Mouse (Mus musculus): Measurements from ENCODE around the gene Gzma.

The Gzma gene

DNA sequence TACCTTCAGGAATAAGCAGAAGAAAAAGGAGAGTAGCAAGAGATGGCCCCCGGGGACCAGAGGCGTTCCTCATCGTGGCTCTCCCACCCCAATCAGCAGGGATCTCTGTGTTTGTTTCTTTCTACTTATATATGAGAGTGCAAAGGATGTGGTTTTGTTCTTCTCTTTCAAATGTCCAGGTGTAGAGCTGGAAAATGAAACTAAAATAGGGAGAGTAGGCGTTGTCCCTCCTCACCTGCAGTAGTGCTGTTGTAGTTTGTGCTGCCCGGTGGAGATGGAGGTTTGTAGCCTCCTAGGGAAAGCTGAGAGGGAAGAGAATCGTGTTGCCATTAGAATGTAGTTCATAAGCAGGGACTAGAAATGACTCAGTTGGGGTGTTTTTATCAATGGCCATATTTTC, at the start of gene Gzma:
Gene Gzma (minus strand): TSS at position 103 of the 400 bp plus-strand sequence.
- no peak for DNase-seq (ENCODE audit: low spot score)

DNA sequence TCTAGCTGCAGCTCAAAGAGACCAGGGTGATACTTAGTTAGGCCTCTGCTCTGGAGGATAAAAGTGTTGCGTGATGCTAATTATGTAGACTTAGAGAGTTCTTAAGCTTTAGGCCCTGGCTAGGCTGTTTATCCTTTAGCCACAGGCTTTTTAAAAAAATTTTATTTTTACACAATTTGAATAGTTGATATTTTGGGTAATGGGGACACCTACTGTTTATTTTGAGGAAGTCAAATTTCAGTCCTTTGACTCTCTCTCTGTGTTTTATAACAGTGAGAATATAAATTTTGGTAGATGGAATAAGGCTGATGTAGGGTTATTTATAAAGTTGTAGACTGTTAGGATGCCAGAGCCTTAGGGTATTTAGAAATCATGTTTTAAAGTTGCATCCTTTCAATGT, 38.8 kb upstream of the Gzma start:
- DNase-seq (ENCODE audit: low spot score): no peak

DNA sequence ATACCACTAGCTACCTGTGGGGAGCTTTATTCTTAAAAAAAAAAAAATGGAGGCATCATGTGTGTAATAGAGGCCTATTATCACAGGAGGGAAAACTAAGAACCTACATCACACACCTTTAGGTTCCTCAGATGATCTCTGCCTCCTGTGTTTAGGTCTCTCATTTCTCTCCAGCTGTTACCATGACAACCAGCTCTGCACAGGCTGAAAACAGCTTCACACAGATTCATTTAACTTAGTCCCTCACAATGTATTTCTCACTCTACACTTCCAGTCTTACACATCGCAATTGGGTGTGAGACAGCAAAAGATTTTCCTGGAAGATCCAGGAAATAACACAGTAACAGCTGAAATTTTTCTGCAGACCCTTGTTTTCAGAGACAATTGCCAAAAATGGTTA, 29.2 kb upstream of the Gzma start:
- no peak for DNase-seq (ENCODE audit: low spot score)

DNA sequence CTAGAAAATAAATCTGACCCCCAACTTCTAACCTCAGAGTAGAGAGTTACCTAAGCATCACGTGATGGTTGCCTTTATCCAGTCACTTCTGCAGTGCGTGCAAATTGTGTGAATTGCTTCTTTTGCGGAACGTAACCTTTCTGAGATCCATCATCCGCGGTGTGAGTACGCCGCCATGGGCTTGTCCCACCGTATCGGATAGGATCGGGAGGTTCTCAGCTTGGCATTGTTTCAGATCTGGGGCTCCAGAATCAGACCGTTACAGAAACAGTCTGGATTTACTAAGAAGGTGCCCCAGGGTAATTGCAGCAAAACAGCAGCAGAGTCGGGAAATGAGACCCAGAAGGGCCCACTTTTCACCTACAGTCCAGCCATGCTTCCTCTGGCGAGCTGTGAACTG, 20.5 kb upstream of the Gzma start:
- no peak for DNase-seq (ENCODE audit: low spot score)

DNA sequence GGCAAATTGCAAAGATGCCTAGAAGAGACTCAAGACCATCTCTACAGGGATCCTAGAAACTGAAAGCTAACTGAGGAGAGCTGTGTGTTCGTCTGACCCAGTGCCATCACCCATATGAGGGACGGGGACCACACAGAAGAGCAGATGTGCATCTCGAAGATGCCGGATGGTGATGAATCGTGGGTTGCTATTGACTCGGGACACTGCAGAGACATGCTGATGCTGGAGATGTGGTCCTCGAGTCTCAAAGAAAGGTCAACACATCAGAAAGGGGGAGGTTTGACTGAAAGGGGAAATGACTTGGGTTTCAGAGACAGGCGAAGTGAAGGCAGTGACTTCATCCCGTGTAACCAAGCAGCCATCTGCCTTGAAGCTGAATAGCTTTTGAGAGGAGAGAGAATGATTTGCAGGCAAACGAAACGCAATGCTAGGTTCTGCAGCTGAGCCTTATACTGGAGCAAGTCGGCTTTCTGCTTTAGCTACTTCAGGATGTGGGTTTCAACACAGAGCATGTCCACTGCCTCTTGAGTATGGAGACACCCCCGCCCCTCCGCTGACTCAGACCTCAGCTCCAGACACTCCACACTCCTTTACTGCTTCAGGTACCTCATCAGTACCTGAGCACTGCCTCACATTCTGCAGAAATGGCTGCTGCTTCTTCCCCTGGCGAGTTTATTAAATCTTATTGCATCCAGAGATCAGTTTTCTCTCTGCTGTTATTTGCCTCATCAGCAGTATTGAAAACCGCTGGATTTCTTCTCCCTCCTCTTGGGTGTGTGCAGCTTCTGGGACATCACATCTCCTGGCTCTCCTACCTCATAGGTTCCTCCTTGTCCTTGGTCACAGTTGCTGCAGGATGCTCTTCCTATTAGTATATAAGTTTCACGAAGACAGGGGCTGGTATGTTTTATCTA, 19.8 kb upstream of the Gzma start:
- no peak for DNase-seq (ENCODE audit: low spot score)

DNA sequence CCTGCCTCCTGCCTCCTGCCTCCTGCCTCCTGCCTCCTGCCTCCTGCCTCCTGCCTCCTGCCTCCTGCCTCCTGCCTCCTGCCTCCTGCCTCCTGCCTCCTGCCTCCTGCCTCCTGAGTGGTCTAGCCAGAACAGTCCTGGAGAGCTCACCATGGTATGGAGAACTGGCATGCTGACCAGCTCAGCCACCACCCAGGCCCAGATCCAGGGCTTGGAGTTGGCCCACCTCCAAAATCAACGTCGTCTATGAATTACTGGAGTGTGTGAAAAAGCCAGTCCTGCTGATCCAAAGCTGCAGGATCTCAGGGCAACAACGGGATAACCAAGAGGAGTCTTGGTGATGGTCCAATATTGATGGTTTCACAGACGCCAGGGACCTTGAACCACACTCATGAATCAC, 18.2 kb upstream of the Gzma start:
- DNase-seq (ENCODE audit: low spot score): no peak

DNA sequence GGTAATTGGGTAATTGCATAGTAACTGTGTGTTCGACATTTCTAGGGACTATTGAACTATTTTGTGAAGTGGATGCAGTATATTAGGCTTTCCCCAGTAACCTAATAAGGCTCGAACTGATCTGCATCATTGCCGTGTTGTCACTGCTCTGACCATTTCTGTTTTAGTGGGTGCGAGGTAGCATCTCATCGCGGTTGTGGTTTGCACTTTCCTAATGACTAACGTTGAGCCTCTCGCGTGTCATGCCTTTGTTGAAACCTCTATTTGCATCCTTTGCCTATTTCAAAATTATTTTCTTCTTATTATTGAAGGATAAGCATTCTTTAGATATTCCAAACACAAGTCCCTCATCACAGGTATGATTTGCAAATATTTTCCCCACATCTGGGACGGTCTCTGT, 4.0 kb upstream of the Gzma start:
- DNase-seq (ENCODE audit: low spot score): no peak

DNA sequence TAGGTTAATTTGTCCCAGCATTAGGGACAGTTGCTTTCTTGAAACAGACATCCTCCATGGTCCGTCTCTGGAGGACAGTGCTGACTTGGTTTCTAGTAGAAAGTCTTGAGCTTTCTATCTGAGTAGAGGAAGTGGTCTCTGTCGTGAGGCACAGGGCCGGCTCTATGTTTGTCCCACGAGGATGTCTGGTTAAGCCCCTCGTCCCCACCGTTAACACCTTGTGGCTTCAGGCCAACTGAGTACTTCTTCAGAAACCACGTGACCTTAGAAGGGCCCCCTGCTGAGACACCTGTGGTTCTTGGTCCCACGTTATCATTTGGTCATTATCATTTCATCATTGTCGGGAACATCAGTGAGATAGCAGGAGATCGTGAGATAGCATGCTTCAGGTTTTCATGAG, 1.0 kb upstream of the Gzma start:
- no peak for DNase-seq (ENCODE audit: low spot score)

DNA sequence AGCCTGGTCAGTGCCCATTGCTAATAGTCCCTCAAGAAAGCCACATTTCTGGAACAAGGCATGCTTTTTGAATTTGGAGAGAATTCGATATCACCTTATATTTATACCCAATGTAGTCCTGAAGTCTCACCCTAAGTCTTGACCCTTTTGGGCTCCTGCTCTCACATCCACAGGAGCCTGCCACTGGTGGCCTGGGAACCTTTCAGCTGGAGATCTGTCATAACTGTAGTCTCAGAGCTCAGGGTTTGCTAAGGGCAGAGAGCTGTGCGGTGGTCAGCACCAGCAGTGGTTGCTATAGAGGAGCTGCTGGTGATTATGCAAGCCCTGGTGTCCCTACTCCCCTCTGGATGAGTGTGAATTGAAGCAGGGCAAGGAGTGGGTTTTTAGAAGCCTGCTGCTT, 2.4 kb downstream of the Gzma start:
- DNase-seq (ENCODE audit: low spot score): no peak

DNA sequence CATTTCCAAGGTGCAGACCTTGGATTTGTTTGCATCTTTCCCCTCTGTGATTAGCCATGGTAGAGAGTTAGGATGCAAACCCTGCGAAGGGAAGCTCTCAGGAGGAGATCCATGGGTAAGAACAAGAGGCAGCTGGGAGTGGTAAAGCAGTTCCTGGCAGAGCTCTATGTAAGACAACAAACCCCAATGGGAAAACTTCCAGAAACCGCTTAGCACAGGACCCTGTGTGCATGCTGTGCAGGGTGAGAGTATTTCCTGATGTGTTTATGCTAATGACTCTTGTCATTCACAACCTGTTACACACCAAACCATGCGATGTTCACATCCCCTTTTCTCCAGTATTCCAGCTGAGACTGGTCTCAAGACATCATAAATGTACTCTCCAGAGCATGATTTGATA, 3.8 kb downstream of the Gzma start:
- no peak for DNase-seq (ENCODE audit: low spot score)

DNA sequence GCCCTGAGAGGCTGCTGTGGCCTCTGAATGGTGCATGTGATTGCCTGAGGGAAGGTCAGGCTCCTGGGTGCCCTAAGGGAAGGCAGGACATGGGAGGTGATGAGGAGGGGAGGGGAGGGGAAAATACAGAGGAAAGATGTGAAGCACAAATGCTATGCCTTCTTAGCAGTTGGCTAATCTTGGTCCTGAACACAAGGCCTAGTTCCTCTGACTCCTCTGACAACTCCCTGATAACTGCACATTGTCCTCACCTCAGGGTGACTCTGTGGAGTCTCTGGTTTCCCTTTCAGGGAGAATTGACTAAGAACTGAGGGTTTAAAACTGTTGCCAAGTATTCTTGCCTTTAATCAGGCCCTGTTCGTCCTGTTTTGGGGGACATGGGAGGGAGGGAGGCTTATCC, 6.2 kb downstream of the Gzma start:
- no peak for DNase-seq (ENCODE audit: low spot score)

DNA sequence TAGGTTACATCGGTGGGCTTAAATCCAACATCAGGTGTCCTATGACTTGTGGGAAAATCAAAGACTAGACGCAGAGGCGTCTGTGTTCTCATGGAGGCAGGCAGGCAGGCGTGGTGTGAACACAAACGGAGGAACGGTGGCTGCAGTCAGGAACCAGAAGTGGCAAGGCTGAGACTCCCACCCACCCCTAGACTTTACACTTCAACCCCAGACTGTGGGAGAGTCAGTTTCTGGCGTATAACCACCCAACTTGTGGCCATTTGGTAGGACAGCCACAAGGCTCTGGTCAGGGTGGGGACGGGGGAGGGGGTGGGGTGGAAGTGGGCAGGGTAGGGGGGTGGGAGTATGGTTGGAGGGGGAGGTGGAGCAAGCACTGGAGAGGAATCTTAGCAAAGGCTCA, 10.3 kb downstream of the Gzma start:
- DNase-seq (ENCODE audit: low spot score): no peak

DNA sequence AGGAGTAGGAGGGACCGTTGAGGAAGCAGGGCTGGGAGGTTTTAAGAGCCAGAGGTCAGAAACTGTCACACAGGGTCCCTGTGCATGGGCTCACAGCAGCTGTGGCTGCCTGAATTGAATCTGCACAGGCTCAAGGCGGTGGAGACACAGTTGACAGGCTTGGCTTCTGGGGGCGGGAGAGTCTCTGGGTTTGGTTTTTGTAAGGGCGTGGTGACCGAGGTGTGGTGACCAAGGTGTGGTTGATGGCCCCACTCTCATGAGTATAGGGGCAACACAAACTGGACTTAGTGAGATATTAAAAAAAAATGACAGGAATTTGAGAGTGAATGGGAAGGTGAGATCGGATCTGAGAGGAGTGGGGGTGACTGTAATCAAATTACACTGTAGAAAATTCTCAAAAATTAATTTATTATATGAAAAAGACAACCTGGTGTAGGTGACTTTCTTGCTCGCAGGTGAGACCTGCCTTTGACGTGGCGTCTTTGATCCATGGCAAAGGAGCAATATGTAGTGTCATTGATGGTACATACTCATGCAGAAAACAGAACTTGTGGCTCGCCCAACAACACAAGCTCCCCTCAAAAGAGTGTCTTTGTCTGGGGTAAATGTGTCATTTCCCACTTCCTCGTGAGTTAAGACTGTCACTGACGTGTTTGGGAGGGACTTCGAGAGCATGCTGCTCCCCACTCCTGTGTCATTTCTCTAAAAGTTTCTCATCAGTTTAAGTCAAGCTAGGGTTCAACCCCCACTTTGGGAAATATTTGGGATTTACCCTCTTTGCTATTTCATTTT, 13.4 kb downstream of the Gzma start:
- no peak for DNase-seq (ENCODE audit: low spot score)

DNA sequence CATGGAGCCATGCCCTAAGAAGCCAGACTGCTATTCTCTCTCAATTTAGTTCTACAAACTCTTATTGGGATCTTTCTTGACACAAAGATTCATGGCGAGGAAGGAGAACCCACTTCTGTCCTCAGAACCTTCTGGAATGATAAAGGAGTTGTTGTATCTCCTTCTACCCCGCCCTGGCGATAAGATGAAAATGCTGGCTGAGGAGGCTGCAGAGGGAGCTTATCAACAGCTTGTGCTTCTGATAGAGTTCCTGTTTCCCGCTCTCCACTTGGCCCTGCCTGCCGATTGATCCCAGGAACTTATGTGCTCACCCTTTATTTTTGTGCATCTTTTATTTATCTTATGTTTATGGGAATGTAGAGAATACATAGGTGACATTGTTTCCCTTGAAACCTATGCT, 16.0 kb downstream of the Gzma start:
- DNase-seq (ENCODE audit: low spot score): no peak

DNA sequence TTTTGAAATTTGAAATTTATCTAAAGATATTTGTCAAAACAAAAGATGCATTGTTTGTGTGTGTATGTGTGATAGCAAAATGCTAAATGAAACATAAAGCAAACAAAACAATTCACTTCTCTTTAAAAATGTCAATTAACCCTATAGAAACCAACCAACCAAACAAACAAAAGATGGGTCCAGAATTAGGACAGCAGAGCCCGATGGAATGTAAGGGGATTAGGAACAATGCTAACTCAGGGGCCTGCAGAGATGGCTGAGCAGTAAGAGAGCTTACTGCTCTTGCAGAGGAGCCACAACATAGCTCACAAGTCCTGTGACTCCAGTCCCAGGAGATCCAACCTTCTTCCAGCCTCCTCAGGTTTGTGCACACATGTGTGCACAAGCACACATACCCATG, 18.7 kb downstream of the Gzma start:
- no peak for DNase-seq (ENCODE audit: low spot score)

DNA sequence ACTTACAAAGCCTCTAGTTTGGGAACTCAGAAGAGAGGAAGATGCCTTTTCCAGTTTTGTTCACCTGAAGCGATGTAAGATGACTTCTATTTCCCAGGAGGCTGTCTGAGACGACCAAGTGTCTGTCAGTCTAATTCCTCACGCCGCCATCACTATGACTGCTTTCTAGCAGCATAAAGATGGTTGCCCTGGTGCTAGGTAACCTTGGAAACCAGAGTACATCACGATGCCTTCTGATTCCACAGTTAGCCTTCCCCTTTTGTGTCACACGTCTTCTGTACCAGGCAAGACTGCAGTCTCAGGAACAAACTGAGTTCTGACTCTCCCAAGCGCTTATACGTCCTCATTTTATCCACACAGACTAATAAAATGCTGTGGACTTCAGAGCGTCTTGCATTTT, 21.8 kb downstream of the Gzma start:
- no peak for DNase-seq (ENCODE audit: low spot score)

DNA sequence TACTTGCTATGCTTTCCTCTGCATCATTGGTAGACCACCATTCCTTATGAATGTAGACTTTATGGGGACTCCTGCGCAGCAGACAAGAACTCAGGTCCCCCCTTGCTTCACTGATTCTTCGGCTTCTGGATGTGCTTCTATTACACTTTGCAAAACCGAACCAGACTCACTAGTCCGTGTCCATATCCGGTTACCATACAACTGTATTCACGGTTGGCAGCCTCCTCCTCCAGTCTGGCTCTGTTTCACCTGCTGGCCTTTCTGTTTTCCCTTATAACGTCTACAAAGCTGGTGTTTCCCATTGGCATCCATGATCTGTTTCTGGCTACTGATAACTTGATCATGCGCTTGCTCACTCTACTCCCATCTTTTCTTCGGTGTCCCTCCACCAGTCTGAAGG, 36.2 kb downstream of the Gzma start:
- no peak for DNase-seq (ENCODE audit: low spot score)

DNA sequence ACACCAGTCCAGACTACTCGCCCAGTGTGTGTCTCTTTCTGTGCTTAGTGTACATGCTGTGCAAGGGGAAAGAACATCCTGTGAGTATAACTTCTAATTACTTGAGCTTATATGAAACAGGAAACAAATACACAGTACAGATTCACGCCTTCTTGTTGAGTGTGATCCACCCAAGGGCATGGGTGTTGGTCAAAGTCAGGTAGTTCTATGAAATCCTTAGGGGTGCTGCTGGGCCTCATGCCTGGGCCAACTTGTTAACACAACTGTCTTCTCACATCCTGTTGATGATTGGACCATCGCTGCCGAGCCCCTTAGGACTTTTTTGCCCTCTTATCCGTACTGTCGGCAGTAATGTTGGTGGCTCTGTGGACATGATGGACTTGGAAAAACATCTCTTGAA, 39.0 kb downstream of the Gzma start:
- DNase-seq (ENCODE audit: low spot score): no peak

DNA sequence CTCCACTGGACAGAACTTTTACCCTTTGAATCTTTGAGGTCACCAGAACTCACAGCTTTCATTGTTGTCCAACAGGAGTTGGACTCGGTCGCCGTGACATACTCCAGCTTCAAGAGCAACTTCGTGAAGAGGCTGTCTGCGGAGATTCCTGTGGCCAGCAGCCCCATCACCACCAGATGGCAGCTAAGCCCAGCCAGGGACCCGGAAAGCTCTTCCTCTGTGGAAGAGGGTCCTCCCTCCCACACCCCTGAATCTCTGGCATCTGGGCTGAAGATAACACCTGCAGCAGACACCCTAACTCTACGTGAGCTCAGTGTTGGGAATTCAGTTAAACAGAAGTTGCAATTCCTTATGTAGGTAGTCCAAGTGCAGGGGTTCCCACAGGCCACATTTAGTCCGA, 45.0 kb downstream of the Gzma start:
- no peak for DNase-seq (ENCODE audit: low spot score)

DNA sequence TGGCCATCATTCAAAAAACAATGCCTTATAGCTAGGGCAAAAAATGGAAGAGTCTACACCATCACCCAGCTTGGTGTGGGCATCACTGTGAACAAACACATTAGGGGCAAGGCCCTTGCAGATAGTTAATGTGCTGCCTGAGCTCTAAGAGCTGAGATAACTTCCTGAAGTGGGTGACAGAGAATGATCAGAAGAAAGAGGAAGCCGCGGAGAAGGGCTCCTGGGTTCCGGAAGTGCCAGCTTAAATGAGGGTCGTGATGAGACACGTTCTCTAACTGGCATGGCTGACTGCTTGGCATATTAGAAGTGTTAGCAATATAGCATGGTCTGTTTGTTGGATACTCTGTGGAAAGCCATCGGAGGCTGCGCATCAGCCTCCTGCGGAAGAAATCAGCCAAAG, 46.6 kb downstream of the Gzma start:
- DNase-seq (ENCODE audit: low spot score): no peak

DNA sequence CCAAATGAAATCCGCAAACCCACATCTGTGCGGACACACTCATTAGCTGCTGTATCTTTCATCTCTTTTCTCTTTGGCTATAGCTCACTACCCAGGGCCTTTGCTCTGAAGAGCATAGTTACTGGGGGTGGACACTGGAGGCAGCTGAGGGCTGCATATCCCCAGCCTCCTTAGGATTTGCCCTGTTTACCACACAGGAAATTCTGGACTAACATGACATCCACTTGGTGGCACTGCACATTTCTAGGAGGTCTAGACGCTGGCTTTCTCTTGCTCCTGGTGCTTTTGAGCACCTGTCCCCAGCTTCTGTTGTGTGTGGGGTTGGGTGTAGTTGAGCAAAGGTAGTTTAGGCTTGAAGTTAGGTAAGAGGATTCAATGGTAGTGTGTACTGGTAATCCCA, 53.1 kb downstream of the Gzma start:
- DNase-seq (ENCODE audit: low spot score): no peak

DNA sequence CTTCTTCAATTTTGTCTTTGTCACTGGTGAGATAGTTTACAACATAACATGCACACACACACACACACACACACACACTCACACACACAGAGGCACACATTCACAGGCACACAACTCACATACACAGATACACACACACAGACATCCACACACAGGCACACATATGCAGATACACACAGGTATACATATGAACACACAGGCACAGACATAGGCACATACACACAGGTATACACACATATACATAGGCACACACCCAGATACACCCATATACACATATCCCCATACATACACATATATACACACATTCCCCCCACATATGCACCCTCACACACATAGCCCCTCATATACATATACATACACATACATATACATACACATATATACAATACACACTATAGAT, 53.8 kb downstream of the Gzma start:
- DNase-seq (ENCODE audit: low spot score): no peak

DNA sequence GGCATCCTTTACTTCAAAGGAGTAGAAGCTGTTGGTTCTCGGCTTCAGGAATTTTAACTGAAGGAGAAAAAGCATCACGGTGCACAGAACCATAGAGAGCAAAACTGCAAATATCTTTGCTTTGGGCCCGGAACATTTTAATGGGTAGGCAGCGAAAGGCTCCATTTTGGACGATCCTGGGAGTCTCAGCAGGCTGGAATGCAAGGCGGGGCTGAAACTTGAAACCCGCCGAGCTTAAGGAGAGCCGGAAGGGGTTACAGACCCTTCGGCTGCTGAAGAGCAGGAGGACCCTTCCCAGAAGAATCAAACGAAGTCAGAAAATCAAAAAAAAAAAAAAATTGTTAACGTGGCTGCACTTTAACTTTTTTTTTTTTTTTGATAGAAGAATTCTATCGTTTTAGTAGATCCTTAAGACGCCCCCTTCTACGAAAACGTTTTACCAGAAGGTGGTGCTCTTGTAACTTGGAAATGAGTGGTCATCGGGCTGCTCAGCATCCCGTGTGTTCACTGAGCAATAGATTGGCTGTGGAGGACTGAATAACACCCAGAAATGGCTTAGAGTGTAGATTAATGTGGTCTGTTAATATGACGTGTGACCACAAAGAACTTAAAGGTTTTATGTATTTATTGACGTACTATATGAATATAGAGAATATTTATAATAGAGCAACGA, 54.4 kb downstream of the Gzma start, which contains the start of gene Gpx8:
Gene Gpx8 (minus strand): TSS at position 200 of the 673 bp plus-strand sequence.
- peak; percentile 31 for DNase-seq (ENCODE audit: low spot score)
